Mouse (Mus musculus) midbrain, postnatal 0 days (tissue): ENCODE measurements around the gene Igsf23. TPM values are rescaled to one million over a fixed set of nuclear protein-coding genes. Genes with fewer than 3 reads are reported as not detected.
"Not testable (repeated sequence)": the region's sequence is repeated elsewhere in the genome, so short reads cannot be mapped to it uniquely, and the experiment has no call there.

ENCODE experiments used
- ATAC-seq: fragments of 200-750 bp; cut with Nextera tagmentation; 2 replicates; pipeline ENCODE4 v1.8.0; 2017; ENCODE audit warnings: moderate number of reproducible peaks, mild to moderate bottlenecking, moderate TSS enrichment, moderate library complexity; ENCODE audit not compliant: low FRiP score
- DNase-seq: peaks from one replicate; pipeline ENCODE4 v3.0.0-alpha.2; 2015; ENCODE audit warnings: low spot score
- H3K27ac ChIP-seq: fragments of 300-500 bp; sonication (generic); 2 replicates; pipeline ENCODE4 v1.5.1; 2014; ENCODE audit warnings: low read depth, mild to moderate bottlenecking, low read length, mixed read lengths
- H3K27me3 ChIP-seq: fragments of 300-500 bp; sonication (generic); 2 replicates; pipeline ENCODE4 v1.6.1; 2014; ENCODE audit warnings: low read length, control low read depth, mixed read lengths; ENCODE audit not compliant: insufficient read depth
- H3K36me3 ChIP-seq: fragments of 300-500 bp; sonication (generic); 2 replicates; pipeline ENCODE4 v1.6.1; 2014; ENCODE audit warnings: low read length, control low read depth, mixed read lengths; ENCODE audit not compliant: insufficient read depth
- H3K4me1 ChIP-seq: fragments of 300-500 bp; sonication (generic); 2 replicates; pipeline ENCODE4 v1.6.1; 2014; ENCODE audit warnings: mild to moderate bottlenecking, control low read depth, antibody characterized with exemption, low read length, mixed read lengths; ENCODE audit not compliant: insufficient read depth
- H3K4me2 ChIP-seq: fragments of 300-500 bp; sonication (generic); 2 replicates; pipeline ENCODE4 v1.6.1; 2014; ENCODE audit warnings: low read depth, mild to moderate bottlenecking, low read length, mixed read lengths; ENCODE audit not compliant: poor library complexity, severe bottlenecking
- H3K4me3 ChIP-seq: fragments of 300-500 bp; sonication (generic); 2 replicates; pipeline ENCODE4 v1.5.1; 2014; ENCODE audit warnings: low read depth, mild to moderate bottlenecking, low read length, moderate library complexity
- H3K9ac ChIP-seq: fragments of 300-500 bp; sonication (generic); replicated peaks from 2 replicates; pipeline ENCODE4 v1.6.1; 2014; ENCODE audit warnings: mild to moderate bottlenecking, low read length, moderate library complexity, mixed read lengths; ENCODE audit not compliant: poor library complexity, severe bottlenecking
- H3K9me3 ChIP-seq: fragments of 300-500 bp; sonication (generic); 2 replicates; pipeline ENCODE4 v1.6.1; 2016; ENCODE audit warnings: low read length, control low read depth
- CTCF ChIP-seq: IDR thresholded peaks from 2 replicates; pipeline ENCODE4 v1.5.1; 2016; ENCODE audit warnings: antibody characterized with exemption, mild to moderate bottlenecking
- WGBS: fragments of 180-500 bp; shearing (Covaris S2); extraction: QIAGEN DNeasy Blood & Tissue Kit; methylation state at CpG from one replicate; pipeline ENCODE4 v1.1.7; 2014; 5-methylcytosine and 5-hydroxymethylcytosine counted together
- polyA plus RNA-seq: library from polyadenylated mRNA; unstranded; fragments of >200 nt; fragmentation: Nextera tagmentation; extraction: Ambion mirVana; gene quantifications from 2 replicates; pipeline ENCODE4 v1.2.1, GENCODE M21; 2015
- total RNA-seq: library from RNA; depleted of rRNA; stranded (reverse); fragments of >200 nt; gene quantifications from 2 replicates; pipeline ENCODE4 v1.2.3, GENCODE M21; 2014; rRNA removed

Igsf23 gene
- total RNA-seq: not detected in 2 replicates
- not detected in 2 replicates for polyA plus RNA-seq

DNA sequence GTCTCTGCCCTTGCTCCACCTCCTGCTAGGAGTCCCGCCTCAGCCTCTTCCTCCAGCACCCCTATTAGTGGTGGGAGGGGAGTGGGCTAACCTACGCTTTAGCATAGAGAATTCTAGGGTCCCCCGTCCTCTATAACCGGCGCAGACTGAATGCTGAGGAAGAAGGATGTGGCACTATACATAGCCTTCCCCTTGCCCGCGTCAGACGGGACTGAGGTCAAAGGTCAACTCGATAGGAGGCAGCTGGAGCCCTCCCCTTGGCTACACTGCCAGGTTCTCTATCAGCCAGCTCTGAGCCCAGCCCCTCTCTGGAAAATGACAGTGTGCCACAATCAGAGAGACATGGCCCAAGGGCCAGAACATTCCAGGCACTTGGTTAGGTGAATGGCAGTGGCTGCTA, at the start of gene Igsf23:
Gene Igsf23, minus strand, starts transcription at position 168 of the 400 bp plus-strand sequence.
- no peaks in the 10 kb centered on the region for H3K27me3 ChIP-seq
- no peaks in the 10 kb centered on the region for H3K9me3 ChIP-seq
- no peak for TF ChIP-seq CTCF
- H3K9ac ChIP-seq: no peak within 1 kb of the TSS
- H3K36me3 ChIP-seq: no peaks in the 10 kb centered on the region
- no peak within 1 kb of the TSS for H3K27ac ChIP-seq
- peak; percentile 10; the same call in 1 of the 2 replicates for ATAC-seq
- no peaks in the 10 kb centered on the region for H3K4me1 ChIP-seq
- 57% methylated on average over 9 of the region's 9 CpGs for WGBS
- no peak within 1 kb of the TSS for H3K4me3 ChIP-seq
- DNase-seq: no peak
- no peak within 1 kb of the TSS for H3K4me2 ChIP-seq

GRCm38 (mm10) chr7:19996721-19997120, 46.2 kb upstream of the Igsf23 start:
- not testable (repeated sequence) for H3K4me1 ChIP-seq, H3K9ac ChIP-seq, H3K9me3 ChIP-seq, H3K4me2 ChIP-seq, ATAC-seq, H3K4me3 ChIP-seq, H3K27ac ChIP-seq, H3K27me3 ChIP-seq, DNase-seq, H3K36me3 ChIP-seq
- WGBS: 59% methylated on average over 3 of the region's 3 CpGs

DNA sequence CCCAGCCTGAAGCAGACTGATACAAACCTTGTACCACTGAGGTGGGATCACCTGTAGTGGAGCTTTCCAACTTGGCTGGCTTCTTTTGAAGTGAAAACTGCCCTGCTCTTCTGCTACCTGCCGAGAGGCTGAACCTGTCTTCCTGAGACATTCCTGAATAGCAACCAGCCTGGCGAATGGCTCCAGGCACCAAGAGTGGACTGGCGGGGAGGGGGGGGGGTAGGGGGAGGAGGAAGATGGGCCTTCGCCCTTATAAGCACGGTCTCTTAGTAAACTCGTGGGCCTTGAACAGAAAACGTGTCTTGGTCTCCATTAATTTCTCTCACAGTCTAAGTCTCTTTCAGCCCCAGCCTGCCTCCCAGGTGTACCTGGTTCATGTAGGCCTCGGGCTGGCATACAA, 40.6 kb upstream of the Igsf23 start, which contains the start of gene Nlrp9b:
Gene Nlrp9b, plus strand, starts transcription at position 301 of the 400 bp plus-strand sequence.
- H3K36me3 ChIP-seq, H3K9me3 ChIP-seq, DNase-seq, H3K4me2 ChIP-seq, H3K4me3 ChIP-seq, H3K27me3 ChIP-seq, H3K9ac ChIP-seq, H3K27ac ChIP-seq, ATAC-seq, H3K4me1 ChIP-seq: not testable (repeated sequence)
- WGBS: 65% methylated on average over 8 of the region's 8 CpGs

DNA sequence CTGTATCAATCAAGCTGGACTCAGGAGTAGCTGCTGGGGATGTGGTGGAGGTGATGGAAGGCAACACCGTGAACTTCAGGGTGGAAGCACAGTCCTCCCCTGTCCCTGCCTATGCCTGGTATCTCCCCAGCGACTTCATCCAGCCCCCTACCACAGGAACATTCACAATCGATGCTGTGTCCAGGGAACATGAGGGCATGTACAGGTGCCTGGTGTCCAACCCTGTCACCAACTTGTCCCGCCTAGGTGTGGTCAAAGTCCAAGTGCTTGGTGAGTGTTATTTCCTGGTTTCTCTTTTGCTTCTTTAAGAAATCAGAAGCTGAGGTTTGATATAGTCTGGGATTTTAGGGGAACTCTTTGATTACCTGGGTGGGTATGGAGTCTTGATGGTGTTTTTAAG, 21.0 kb upstream of the Igsf23 start:
- no peak overlapping the region for H3K4me3 ChIP-seq
- no peak overlapping the region for H3K9ac ChIP-seq
- DNase-seq (no peak), ATAC-seq (no peak)
- no peak overlapping the region for H3K27ac ChIP-seq
- WGBS: 87% methylated on average over 4 of the region's 4 CpGs
- H3K4me1 ChIP-seq: no peaks in the 10 kb centered on the region
- no peak for TF ChIP-seq CTCF
- no peaks in the 10 kb centered on the region for H3K36me3 ChIP-seq
- H3K27me3 ChIP-seq: no peaks in the 10 kb centered on the region
- no peak overlapping the region for H3K4me2 ChIP-seq
- H3K9me3 ChIP-seq: peaks cover 8% of the 10 kb centered on the region; the same call in 1 of the 2 replicates

- no peak overlapping the region for H3K4me2 ChIP-seq
- no peaks in the 10 kb centered on the region for H3K27me3 ChIP-seq
- H3K9me3 ChIP-seq: peaks cover 10% of the 10 kb centered on the region; the same call in 1 of the 2 replicates
- H3K27ac ChIP-seq: no peak overlapping the region
- H3K4me3 ChIP-seq: no peak overlapping the region
- no peak overlapping the region for H3K9ac ChIP-seq
- H3K4me1 ChIP-seq: no peaks in the 10 kb centered on the region
- no peak for TF ChIP-seq CTCF
- ATAC-seq (no peak), DNase-seq (no peak)
- H3K36me3 ChIP-seq: no peaks in the 10 kb centered on the region
- WGBS: 94% methylated on average over 8 of the region's 8 CpGs
These were observed 19.6 kb upstream of the Igsf23 start for GRCm38 (mm10) chr7:19970196-19970595.

DNA sequence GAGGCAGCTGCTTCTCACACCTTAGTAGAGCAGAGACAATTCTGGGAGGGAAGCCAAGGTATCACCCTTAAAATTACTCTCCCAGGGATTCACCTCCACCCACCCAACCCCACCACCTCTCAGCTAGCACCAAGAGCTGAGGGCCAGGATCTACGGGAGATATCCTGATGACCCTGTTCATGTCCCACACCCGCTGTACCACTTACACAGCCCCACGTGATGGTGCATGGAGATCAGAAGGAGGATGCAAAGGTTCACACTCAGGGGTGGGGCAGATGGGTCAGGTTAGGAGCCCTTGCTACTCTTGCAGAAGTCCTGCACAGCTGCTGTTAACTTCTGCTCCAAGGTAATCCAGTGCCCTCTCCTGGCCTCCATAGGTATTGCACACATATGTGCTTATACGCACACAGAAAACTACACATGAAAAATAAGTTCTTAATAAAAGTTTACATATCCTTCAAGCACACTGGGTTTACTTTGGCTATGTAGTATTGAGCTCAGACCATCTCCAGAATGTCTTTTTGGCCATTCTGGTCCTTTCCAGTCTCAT, 19.1 kb upstream of the Igsf23 start:
- no peak overlapping the region for H3K4me3 ChIP-seq
- no peak for DNase-seq
- no peak for ATAC-seq
- H3K9ac ChIP-seq: no peak overlapping the region
- H3K27ac ChIP-seq: no peak overlapping the region
- H3K9me3 ChIP-seq: peaks cover 10% of the 10 kb centered on the region; the same call in 1 of the 2 replicates
- 93% methylated on average over 4 of the region's 4 CpGs for WGBS
- no peak overlapping the region for H3K4me2 ChIP-seq
- TF ChIP-seq CTCF: no peak
- no peaks in the 10 kb centered on the region for H3K4me1 ChIP-seq
- H3K36me3 ChIP-seq: no peaks in the 10 kb centered on the region
- H3K27me3 ChIP-seq: no peaks in the 10 kb centered on the region
